Mouse (Mus musculus): ENCODE results near the gene Acbd6. TPM values are rescaled to one million over a fixed set of nuclear protein-coding genes. Genes with fewer than 3 reads are reported as not detected.
A peak's percentile ranks its signal among the peaks of the same experiment; 100 is the strongest.

The Acbd6 gene
- polyA plus RNA-seq, 1 experiment, result 164 TPM

GRCm38 (mm10) chr1:155704182-155704581 lies 146.3 kb downstream of the Acbd6 start:
- no peak for DNase-seq
- Histone ChIP-seq H3K4me1 (replicated peaks; ENCODE audit: control insufficient read depth, insufficient read depth, low read length) (no peaks in the 10 kb centered on the region), H3K27ac (ENCODE audit: control insufficient read depth, insufficient read depth, low read length) (no peak overlapping the region), H3K4me3 (ENCODE audit: control insufficient read depth, insufficient read depth, low read length) (no peak overlapping the region), H3K36me3 (ENCODE audit: control insufficient read depth, insufficient read depth, low read length) (no peaks in the 10 kb centered on the region), H3K27me3 (ENCODE audit: control insufficient read depth, insufficient read depth, low read length) (no peaks in the 10 kb centered on the region)
- WGBS, result 78% methylated on average over 5 of the region's 5 CpGs
- no peak for TF ChIP-seq CTCF (IDR thresholded peaks at IDR 0.05; ENCODE audit: borderline replicate concordance, control insufficient read depth, extremely low read depth, insufficient read depth, low read length, poor library complexity)

GRCm38 (mm10) chr1:155713306-155713705 lies 155.4 kb downstream of the Acbd6 start:
- WGBS, result 55% methylated on average over 2 of the region's 2 CpGs

GRCm38 (mm10) chr1:155715366-155715765 lies 157.4 kb downstream of the Acbd6 start:
- Histone ChIP-seq H3K4me3 (ENCODE audit: control insufficient read depth, insufficient read depth, low read length) (no peak overlapping the region), H3K4me1 (replicated peaks; ENCODE audit: control insufficient read depth, insufficient read depth, low read length) (no peaks in the 10 kb centered on the region; the same call in 1 of the 2 replicates), H3K27me3 (ENCODE audit: control insufficient read depth, insufficient read depth, low read length) (no peaks in the 10 kb centered on the region), H3K27ac (ENCODE audit: control insufficient read depth, insufficient read depth, low read length) (no peak overlapping the region), H3K36me3 (ENCODE audit: control insufficient read depth, insufficient read depth, low read length) (no peaks in the 10 kb centered on the region)
- TF ChIP-seq POLR2A (IDR thresholded peaks at IDR 0.05; ENCODE audit: control insufficient read depth, extremely low read depth, insufficient read depth, low read length, poor library complexity) (no peak), CTCF (IDR thresholded peaks at IDR 0.05; ENCODE audit: borderline replicate concordance, control insufficient read depth, extremely low read depth, insufficient read depth, low read length, poor library complexity) (no peak)
- no peak for DNase-seq

More at GRCm38 (mm10) chr1:155713306-155713705, 155.4 kb downstream of the Acbd6 start:
- H3K27ac ChIP-seq (ENCODE audit: control insufficient read depth, insufficient read depth, low read length), result no peak overlapping the region
- H3K4me3 ChIP-seq (ENCODE audit: control insufficient read depth, insufficient read depth, low read length), result no peak overlapping the region
- TF ChIP-seq POLR2A (IDR thresholded peaks at IDR 0.05; ENCODE audit: control insufficient read depth, extremely low read depth, insufficient read depth, low read length, poor library complexity) (no peak), CTCF (IDR thresholded peaks at IDR 0.05; ENCODE audit: borderline replicate concordance, control insufficient read depth, extremely low read depth, insufficient read depth, low read length, poor library complexity) (no peak)
- H3K27me3 ChIP-seq (ENCODE audit: control insufficient read depth, insufficient read depth, low read length), result no peaks in the 10 kb centered on the region
- no peak for DNase-seq
- H3K36me3 ChIP-seq (ENCODE audit: control insufficient read depth, insufficient read depth, low read length), result no peaks in the 10 kb centered on the region
- H3K4me1 ChIP-seq (replicated peaks; ENCODE audit: control insufficient read depth, insufficient read depth, low read length), result no peaks in the 10 kb centered on the region; the same call in 1 of the 2 replicates

- Histone ChIP-seq H3K27ac (ENCODE audit: control insufficient read depth, insufficient read depth, low read length) (no peak overlapping the region), H3K36me3 (ENCODE audit: control insufficient read depth, insufficient read depth, low read length) (no peaks in the 10 kb centered on the region), H3K4me3 (ENCODE audit: control insufficient read depth, insufficient read depth, low read length) (no peak overlapping the region), H3K4me1 (replicated peaks; ENCODE audit: control insufficient read depth, insufficient read depth, low read length) (no peaks in the 10 kb centered on the region; the same call in 1 of the 2 replicates), H3K27me3 (ENCODE audit: control insufficient read depth, insufficient read depth, low read length) (no peaks in the 10 kb centered on the region)
- no peak for TF ChIP-seq CTCF (IDR thresholded peaks at IDR 0.05; ENCODE audit: borderline replicate concordance, control insufficient read depth, extremely low read depth, insufficient read depth, low read length, poor library complexity)
- no peak for TF ChIP-seq POLR2A (IDR thresholded peaks at IDR 0.05; ENCODE audit: control insufficient read depth, extremely low read depth, insufficient read depth, low read length, poor library complexity)
- no peak for DNase-seq
- 92% methylated on average over 12 of the region's 12 CpGs for WGBS
Observed at GRCm38 (mm10) chr1:155717301-155717700, 159.4 kb downstream of the Acbd6 start.

- Histone ChIP-seq H3K4me1 (replicated peaks; ENCODE audit: control insufficient read depth, insufficient read depth, low read length) (no peaks in the 10 kb centered on the region; the same call in 1 of the 2 replicates), H3K36me3 (ENCODE audit: control insufficient read depth, insufficient read depth, low read length) (no peaks in the 10 kb centered on the region), H3K4me3 (ENCODE audit: control insufficient read depth, insufficient read depth, low read length) (no peak overlapping the region), H3K27me3 (ENCODE audit: control insufficient read depth, insufficient read depth, low read length) (no peaks in the 10 kb centered on the region), H3K27ac (ENCODE audit: control insufficient read depth, insufficient read depth, low read length) (no peak overlapping the region)
- no peak for DNase-seq
- no peak for TF ChIP-seq CTCF (IDR thresholded peaks at IDR 0.05; ENCODE audit: borderline replicate concordance, control insufficient read depth, extremely low read depth, insufficient read depth, low read length, poor library complexity)
- no peak for TF ChIP-seq POLR2A (IDR thresholded peaks at IDR 0.05; ENCODE audit: control insufficient read depth, extremely low read depth, insufficient read depth, low read length, poor library complexity)
- 90% methylated on average over 3 of the region's 3 CpGs for WGBS
Observed at GRCm38 (mm10) chr1:155718851-155719250, 160.9 kb downstream of the Acbd6 start.

GRCm38 (mm10) chr1:155720006-155720405 lies 162.1 kb downstream of the Acbd6 start:
- no peak overlapping the region for H3K4me3 ChIP-seq (ENCODE audit: control insufficient read depth, insufficient read depth, low read length)
- TF ChIP-seq POLR2A (IDR thresholded peaks at IDR 0.05; ENCODE audit: control insufficient read depth, extremely low read depth, insufficient read depth, low read length, poor library complexity) (no peak), CTCF (IDR thresholded peaks at IDR 0.05; ENCODE audit: borderline replicate concordance, control insufficient read depth, extremely low read depth, insufficient read depth, low read length, poor library complexity) (no peak)
- no peaks in the 10 kb centered on the region; the same call in 1 of the 2 replicates for H3K4me1 ChIP-seq (replicated peaks; ENCODE audit: control insufficient read depth, insufficient read depth, low read length)
- 62% methylated on average over 5 of the region's 5 CpGs for WGBS
- H3K27ac ChIP-seq (ENCODE audit: control insufficient read depth, insufficient read depth, low read length), result no peak overlapping the region
- H3K27me3 ChIP-seq (ENCODE audit: control insufficient read depth, insufficient read depth, low read length), result no peaks in the 10 kb centered on the region
- no peak for DNase-seq
- H3K36me3 ChIP-seq (ENCODE audit: control insufficient read depth, insufficient read depth, low read length), result no peaks in the 10 kb centered on the region

GRCm38 (mm10) chr1:155721443-155721842 lies 163.5 kb downstream of the Acbd6 start:
- Histone ChIP-seq H3K36me3 (ENCODE audit: control insufficient read depth, insufficient read depth, low read length) (no peaks in the 10 kb centered on the region), H3K4me1 (replicated peaks; ENCODE audit: control insufficient read depth, insufficient read depth, low read length) (no peaks in the 10 kb centered on the region; the same call in 1 of the 2 replicates), H3K27ac (ENCODE audit: control insufficient read depth, insufficient read depth, low read length) (no peak overlapping the region), H3K4me3 (ENCODE audit: control insufficient read depth, insufficient read depth, low read length) (no peak overlapping the region), H3K27me3 (ENCODE audit: control insufficient read depth, insufficient read depth, low read length) (no peaks in the 10 kb centered on the region)
- WGBS, result 42% methylated on average over 8 of the region's 8 CpGs
- TF ChIP-seq CTCF (IDR thresholded peaks at IDR 0.05; ENCODE audit: borderline replicate concordance, control insufficient read depth, extremely low read depth, insufficient read depth, low read length, poor library complexity) (no peak), POLR2A (IDR thresholded peaks at IDR 0.05; ENCODE audit: control insufficient read depth, extremely low read depth, insufficient read depth, low read length, poor library complexity) (no peak)
- peak; percentile 32 for DNase-seq

All from thymus, adult 2 months (tissue).